ENCODE assay signal across 14 mouse cellular contexts in genomic region chr13:98124113-98124745, GRCm38 (mm10).
DNase-seq lines count a peak whose midpoint lies in the region; ATAC-seq and TF ChIP-seq lines count a peak whose summit lies in the region.
"Had no signal": no experiment of that assay in that cellular context is flagged by ENCODE, and none has a peak within 500 bp of the region (broad histone marks: within the 10 kb centered on the region; RNA-seq: fewer than 3 reads in every experiment).

No protein-coding gene starts in this region.

- peaks cover 15 to 30% of the 10 kb centered on the region in 2 experiments for H3K4me1 ChIP-seq in heart, embryonic 14.5 days (ENCODE audit: control insufficient read depth in 2 of 2, insufficient read depth in 2 of 2, low read length in 2 of 2)
- peaks cover 4% of the 10 kb centered on the region; the same call in 1 of the 2 replicates for H3K4me1 ChIP-seq in intestine, embryonic 15.5 days (replicated peaks)
- H3K4me1 ChIP-seq in forebrain, postnatal 0 days (ENCODE audit: insufficient read depth), result no peaks in the 10 kb centered on the region

- DNase-seq in heart, postnatal 36 days, result no peak
- DNase-seq in T-cell, adult 2 months (ENCODE audit: low spot score), result peak; percentile 1
- DNase-seq in retina, postnatal 1 day, result no peak
- DNase-seq in forebrain, postnatal 0 days, result no peak
- DNase-seq in kidney, adult 18-20 months, result no peak
- DNase-seq: cerebellum, postnatal 36 days; gastrocnemius, postnatal 25 days; kidney, adult 9 months; right cerebral cortex, adult 18-20 months; thymus, adult 18-20 months had no signal

- TF ChIP-seq POLR2A in myocyte (IDR thresholded peaks at IDR 0.05; ENCODE audit: insufficient read length, low read depth), result no peak

- peak overlapping the region; percentile 29 to 48 for H3K27ac ChIP-seq in heart, embryonic 14.5 days (replicated peaks in 1 of 2; ENCODE audit: control insufficient read depth in 1 of 2, insufficient read depth in 1 of 2, low read depth in 2 of 2, low read length in 2 of 2)
- H3K27ac ChIP-seq in intestine, embryonic 15.5 days, result no peak overlapping the region
- H3K27ac ChIP-seq in forebrain, postnatal 0 days (ENCODE audit: low read depth, low read length), result no peak overlapping the region
- H3K27ac ChIP-seq: forebrain, embryonic 12.5 days had no signal

- no peaks in the 10 kb centered on the region for H3K36me3 ChIP-seq in heart, embryonic 14.5 days (ENCODE audit: control insufficient read depth, insufficient read depth, low read length)
- H3K36me3 ChIP-seq in intestine, embryonic 15.5 days, result no peaks in the 10 kb centered on the region
- H3K36me3 ChIP-seq in myocyte (ENCODE audit: control insufficient read depth, insufficient read depth), result no peaks in the 10 kb centered on the region
- no peaks in the 10 kb centered on the region for H3K36me3 ChIP-seq in forebrain, postnatal 0 days (ENCODE audit: insufficient read depth)
- H3K36me3 ChIP-seq: forebrain, embryonic 12.5 days had no signal

- H3K4me3 ChIP-seq in heart, embryonic 14.5 days (ENCODE audit: control insufficient read depth in 1 of 2, insufficient read depth in 1 of 2, low read depth in 1 of 2, low read length in 2 of 2), result no peak overlapping the region
- H3K4me3 ChIP-seq in intestine, embryonic 15.5 days (replicated peaks), result no peak overlapping the region
- no peak overlapping the region for H3K4me3 ChIP-seq in myocyte
- H3K4me3 ChIP-seq in forebrain, postnatal 0 days (ENCODE audit: low read depth, low read length), result no peak overlapping the region
- H3K4me3 ChIP-seq: forebrain, embryonic 12.5 days had no signal

- H3K9me3 ChIP-seq in heart, embryonic 14.5 days (ENCODE audit: control insufficient read depth, low read length), result no peaks in the 10 kb centered on the region
- no peaks in the 10 kb centered on the region for H3K9me3 ChIP-seq in intestine, embryonic 15.5 days
- no peaks in the 10 kb centered on the region for H3K9me3 ChIP-seq in forebrain, postnatal 0 days (ENCODE audit: low read length)
- H3K9me3 ChIP-seq: forebrain, embryonic 12.5 days had no signal

- no peak overlapping the region for H3ac ChIP-seq in myocyte (ENCODE audit: control insufficient read depth, insufficient read length)

- no peak for TF ChIP-seq CTCF in forebrain, postnatal 0 days (IDR thresholded peaks at IDR 0.05; ENCODE audit: low read depth)

- WGBS in heart, embryonic 14.5 days, result 17% methylated on average over 14 of the region's 14 CpGs
- WGBS in intestine, embryonic 15.5 days, result 53% methylated on average over 14 of the region's 14 CpGs
- 77% methylated on average over 14 of the region's 14 CpGs for WGBS in forebrain, postnatal 0 days

- H3K27me3 ChIP-seq in heart, embryonic 14.5 days (ENCODE audit: control insufficient read depth, insufficient read depth, low read length), result no peaks in the 10 kb centered on the region
- H3K27me3 ChIP-seq in intestine, embryonic 15.5 days (replicated peaks), result no peaks in the 10 kb centered on the region
- peaks cover 26% of the 10 kb centered on the region for H3K27me3 ChIP-seq in myocyte (ENCODE audit: control insufficient read depth, insufficient read depth, insufficient read length)
- H3K27me3 ChIP-seq in forebrain, postnatal 0 days (ENCODE audit: insufficient read depth, low read length), result no peaks in the 10 kb centered on the region
- H3K27me3 ChIP-seq: forebrain, embryonic 12.5 days had no signal

- H3K9ac ChIP-seq in heart, embryonic 14.5 days (ENCODE audit: low read length), result no peak overlapping the region
- no peak overlapping the region for H3K9ac ChIP-seq in intestine, embryonic 15.5 days
- H3K9ac ChIP-seq in forebrain, postnatal 0 days, result no peak overlapping the region
- H3K9ac ChIP-seq: forebrain, embryonic 12.5 days had no signal

- peak overlapping the region; percentile 48 for H3K4me2 ChIP-seq in heart, embryonic 14.5 days (ENCODE audit: low read length)
- H3K4me2 ChIP-seq in intestine, embryonic 15.5 days (replicated peaks), result no peak overlapping the region; the same call in 1 of the 2 replicates
- peak overlapping the region; percentile 2 for H3K4me2 ChIP-seq in myocyte (ENCODE audit: low read depth)
- H3K4me2 ChIP-seq in forebrain, postnatal 0 days (ENCODE audit: low read depth), result no peak overlapping the region
- H3K4me2 ChIP-seq: forebrain, embryonic 12.5 days had no signal

- intact Hi-C loops in heart, postnatal 36 days (cut with DNase I), result loop anchor here (5.0 kb wide), 2 partner anchors 83 to 92 kb away; partner anchors contain the start of gene Arhgef28

- 0 out of 2 replicates have a peak, but pooled peaks have one; percentile 9 for ATAC-seq in heart, embryonic 14.5 days (ENCODE audit: insufficient number of reproducible peaks, insufficient read depth, low FRiP score, low read depth)
- ATAC-seq in intestine, embryonic 15.5 days, result peak; percentile 58
- no peak for ATAC-seq in forebrain, postnatal 0 days

- no peaks in the 10 kb centered on the region for H3K79me2 ChIP-seq in myocyte (ENCODE audit: control insufficient read depth, insufficient read depth)

TF ChIP-seq in myocyte, 11 proteins besides CTCF, POLR2A, EP300 and RAD21:
- TF ChIP-seq POLR2AphosphoS2 (IDR thresholded peaks at IDR 0.05; ENCODE audit: insufficient read length, low read depth), result no peak
- no peak for TF ChIP-seq USF1 (IDR thresholded peaks at IDR 0.05; ENCODE audit: low read depth)
- TF ChIP-seq E2F4 (IDR thresholded peaks at IDR 0.05; ENCODE audit: insufficient read depth), result no peak
- no peak for TF ChIP-seq MYOG (IDR thresholded peaks at IDR 0.05; ENCODE audit: control insufficient read depth in 1 of 3, insufficient read depth in 1 of 3, insufficient read length in 2 of 3, low read depth in 2 of 3)
- no peak for TF ChIP-seq REST (IDR thresholded peaks at IDR 0.05; ENCODE audit: insufficient read depth, insufficient read length)
- no peak for TF ChIP-seq MAX (IDR thresholded peaks at IDR 0.05; ENCODE audit: low read depth)

Comparison
In these comparisons a context has a peak if more than half of its experiments do, and no peak if none do; other contexts are left out.
1. H3K27ac ChIP-seq: peak in heart, embryonic 14.5 days (2 of 2); none in intestine, embryonic 15.5 days (single experiment) and forebrain, postnatal 0 days (single experiment).
2. H3K4me2 ChIP-seq: peak in heart, embryonic 14.5 days (single experiment) and myocyte (single experiment); none in intestine, embryonic 15.5 days (single experiment) and forebrain, postnatal 0 days (single experiment).